Mouse (Mus musculus) intestine, embryonic 14.5 days (tissue): ENCODE measurements at regions not wholly inside any gene's neighbourhood (a gene's known extent, or its start where the extent isn't known, plus 50 kb on each side); places are given as distances from the start of the nearest gene placed in this dataset.

Experiments
- ATAC-seq: fragments of 200-750 bp; cut with Nextera tagmentation; replicated peaks from 2 replicates; pipeline ENCODE4 v1.8.0; 2017; ENCODE audit warnings: low read depth, moderate number of reproducible peaks, moderate TSS enrichment, moderate library complexity; ENCODE audit not compliant: low FRiP score, low TSS enrichment
- DNase-seq: peaks from one replicate; pipeline ENCODE4 v3.0.0-alpha.2; 2018; ENCODE audit warnings: low spot score
- H3K27ac ChIP-seq: fragments of 300-500 bp; sonication (generic); 2 replicates; pipeline ENCODE4 v1.5.1; 2014; ENCODE audit warnings: low read depth, mild to moderate bottlenecking, control low read depth
- H3K27me3 ChIP-seq: fragments of 300-500 bp; sonication (generic); replicated peaks from 2 replicates; pipeline ENCODE4 v1.6.1; 2014; ENCODE audit warnings: low read length, control low read depth; ENCODE audit not compliant: control insufficient read depth, insufficient read depth
- H3K36me3 ChIP-seq: fragments of 300-500 bp; sonication (generic); 2 replicates; pipeline ENCODE4 v1.6.1; 2014; ENCODE audit warnings: low read length, control low read depth; ENCODE audit not compliant: control insufficient read depth, insufficient read depth
- H3K4me1 ChIP-seq: fragments of 300-500 bp; sonication (generic); replicated peaks from 2 replicates; pipeline ENCODE4 v1.6.1; 2014; ENCODE audit warnings: low read length, control low read depth, mixed read lengths; ENCODE audit not compliant: control insufficient read depth, insufficient read depth
- H3K4me2 ChIP-seq: fragments of 300-500 bp; sonication (generic); 2 replicates; pipeline ENCODE4 v1.6.1; 2014; ENCODE audit warnings: low read length
- H3K4me3 ChIP-seq: fragments of 300-500 bp; sonication (generic); 2 replicates; pipeline ENCODE4 v1.5.1; 2014; ENCODE audit warnings: low read depth, low read length, control low read depth, mixed read lengths
- H3K9ac ChIP-seq: fragments of 300-500 bp; sonication (generic); 2 replicates; pipeline ENCODE4 v1.6.1; 2014; ENCODE audit warnings: mild to moderate bottlenecking, low read length
- H3K9me3 ChIP-seq: fragments of 300-500 bp; sonication (generic); 2 replicates; pipeline ENCODE4 v1.6.1; 2016; ENCODE audit warnings: low read length, control low read depth; ENCODE audit not compliant: control insufficient read depth
- WGBS: fragments of 180-500 bp; shearing (Covaris S2); extraction: QIAGEN DNeasy Blood & Tissue Kit; methylation state at CpG from one replicate; pipeline ENCODE4 v1.1.7; 2014; 5-methylcytosine and 5-hydroxymethylcytosine counted together

DNA sequence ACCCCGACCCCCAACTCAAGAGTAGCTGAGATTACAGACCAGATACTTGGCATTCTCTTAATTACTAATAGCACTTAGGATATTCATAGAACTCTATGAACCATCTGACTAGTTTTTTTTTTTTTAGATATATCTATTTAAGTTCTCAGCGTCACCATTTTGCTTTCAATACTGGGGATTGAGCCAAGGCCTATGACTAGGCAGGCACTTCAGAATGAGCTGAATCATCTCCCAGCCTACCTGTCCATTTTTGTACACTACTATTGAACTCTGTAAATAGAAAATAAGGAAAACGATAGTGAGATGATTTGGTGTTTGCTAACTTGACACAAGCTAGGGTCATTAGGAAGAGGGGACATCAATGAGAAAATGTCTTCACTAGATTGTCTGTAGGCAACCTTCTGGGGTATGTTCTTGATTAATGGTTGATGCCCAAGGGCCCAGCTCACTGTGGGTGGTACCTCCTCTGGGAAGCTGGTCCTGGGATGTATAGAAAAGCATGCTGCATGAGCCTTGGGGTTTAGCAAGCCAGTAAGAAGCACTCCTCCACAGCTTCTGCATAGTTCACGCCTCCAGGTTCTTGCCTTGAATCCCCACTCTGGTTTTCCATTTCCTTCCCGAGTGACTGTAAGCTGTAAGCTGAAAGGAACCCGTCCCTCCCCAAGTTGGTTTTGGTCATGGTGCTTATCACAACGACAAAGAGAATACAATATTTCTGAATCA is 603.5 kb upstream of the Arpp21 start:
- ATAC-seq, result no peak
- 81% methylated on average over 7 of the region's 7 CpGs for WGBS

DNA sequence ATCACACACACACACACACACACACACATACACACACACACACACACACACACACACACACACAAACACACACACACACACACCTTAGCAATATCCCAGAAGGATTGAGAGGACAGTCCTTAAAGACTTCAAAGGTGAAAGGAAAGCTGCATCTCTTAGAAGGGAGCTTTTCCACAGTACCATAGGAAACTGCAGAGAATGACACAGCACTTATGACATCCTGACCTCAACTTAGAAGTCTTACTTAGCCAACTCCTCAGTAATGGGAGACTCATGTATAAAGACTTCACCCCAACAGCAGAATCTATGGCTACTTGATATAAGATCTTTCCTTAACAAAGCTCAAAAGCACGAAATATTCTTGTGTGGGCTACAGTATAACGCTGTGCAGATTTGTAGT is 601.8 kb upstream of the Arpp21 start:
- ATAC-seq (no peak), DNase-seq (no peak)
- Histone ChIP-seq H3K4me2 (no peak overlapping the region), H3K4me1 (no peaks in the 10 kb centered on the region), H3K4me3 (no peak overlapping the region), H3K9ac (no peak overlapping the region), H3K36me3 (no peaks in the 10 kb centered on the region), H3K27me3 (no peaks in the 10 kb centered on the region), H3K27ac (no peak overlapping the region), H3K9me3 (no peaks in the 10 kb centered on the region)
- 88% methylated on average over 2 of the region's 2 CpGs for WGBS

More for the DNA sequence above, 603.5 kb upstream of the Arpp21 start:
- no peaks in the 10 kb centered on the region for H3K9me3 ChIP-seq
- H3K9ac ChIP-seq, result no peak overlapping the region
- no peak for DNase-seq
- no peak overlapping the region for H3K27ac ChIP-seq
- no peaks in the 10 kb centered on the region for H3K36me3 ChIP-seq
- no peaks in the 10 kb centered on the region for H3K27me3 ChIP-seq
- H3K4me3 ChIP-seq, result no peak overlapping the region
- H3K4me1 ChIP-seq, result no peaks in the 10 kb centered on the region
- H3K4me2 ChIP-seq, result no peak overlapping the region

DNA sequence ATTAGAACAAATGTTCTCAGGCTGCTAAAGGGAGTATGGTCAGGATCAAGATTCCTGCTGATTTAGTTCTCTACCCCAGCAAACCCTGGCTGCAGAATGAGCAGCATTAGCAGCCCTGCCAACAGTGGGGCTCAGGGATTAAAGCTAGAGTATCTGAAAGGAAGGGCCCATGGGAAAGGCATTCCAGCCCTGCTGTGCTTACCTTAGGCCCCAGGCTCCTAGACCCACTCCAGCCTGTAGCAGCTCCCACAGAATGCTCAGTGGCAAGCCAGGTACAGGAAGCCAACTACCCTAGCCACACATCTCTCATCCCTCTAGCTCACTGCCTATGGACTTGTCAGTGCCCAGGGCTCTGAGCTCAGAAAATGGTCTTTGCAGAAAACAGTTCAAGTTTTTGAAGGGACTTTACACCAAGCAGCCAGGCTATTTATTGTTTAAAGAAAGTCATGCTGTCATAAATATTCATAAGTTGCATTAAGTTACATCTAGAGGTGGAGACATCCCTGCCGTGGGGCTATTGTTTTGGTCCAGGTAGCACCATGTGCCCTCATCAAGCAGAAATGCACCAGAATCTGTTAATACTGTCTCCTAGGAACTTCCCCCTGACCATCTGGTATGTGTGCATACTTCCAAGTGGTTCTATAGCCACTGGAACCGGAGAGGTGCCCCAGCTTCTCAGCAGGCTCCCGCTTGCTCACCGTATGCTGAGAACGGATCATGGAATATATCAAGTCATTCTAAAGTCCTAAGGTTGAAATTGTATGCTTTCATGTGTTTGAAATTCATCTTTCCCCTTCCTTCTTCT is 598.9 kb upstream of the Arpp21 start:
- no peaks in the 10 kb centered on the region for H3K27me3 ChIP-seq
- DNase-seq, result no peak
- WGBS, result 83% methylated on average over 5 of the region's 5 CpGs
- H3K27ac ChIP-seq, result no peak overlapping the region
- H3K9me3 ChIP-seq, result no peaks in the 10 kb centered on the region
- no peak overlapping the region for H3K9ac ChIP-seq
- H3K36me3 ChIP-seq, result no peaks in the 10 kb centered on the region
- H3K4me1 ChIP-seq, result no peaks in the 10 kb centered on the region
- no peak for ATAC-seq
- no peak overlapping the region for H3K4me2 ChIP-seq
- H3K4me3 ChIP-seq, result no peak overlapping the region

DNA sequence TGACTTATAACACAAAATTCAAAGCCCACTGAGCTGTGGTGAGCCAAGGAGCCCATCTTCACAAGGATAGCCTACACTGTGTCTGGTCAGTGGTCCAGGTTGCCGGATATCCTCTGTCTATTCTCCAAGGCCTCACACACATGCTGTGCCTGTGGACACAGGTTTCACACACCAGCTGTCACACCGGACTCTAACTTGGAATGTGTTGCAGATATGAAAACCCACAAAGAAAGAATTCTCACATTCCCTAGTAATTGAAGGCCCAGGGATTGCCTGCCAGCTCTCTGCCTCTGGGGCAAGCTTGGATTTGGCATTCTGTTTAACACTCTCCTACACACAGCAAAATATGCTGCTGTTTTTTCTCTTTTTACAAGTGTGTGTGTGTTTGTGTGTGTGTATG is 595.4 kb upstream of the Arpp21 start:
- H3K4me1 ChIP-seq, result no peaks in the 10 kb centered on the region
- H3K9ac ChIP-seq, result no peak overlapping the region
- no peak overlapping the region for H3K4me2 ChIP-seq
- H3K4me3 ChIP-seq, result no peak overlapping the region
- no peak for DNase-seq
- no peak for ATAC-seq
- H3K9me3 ChIP-seq, result no peaks in the 10 kb centered on the region
- no peak overlapping the region for H3K27ac ChIP-seq
- 83% methylated on average over 2 of the region's 2 CpGs for WGBS
- H3K36me3 ChIP-seq, result no peaks in the 10 kb centered on the region
- H3K27me3 ChIP-seq, result no peaks in the 10 kb centered on the region

DNA sequence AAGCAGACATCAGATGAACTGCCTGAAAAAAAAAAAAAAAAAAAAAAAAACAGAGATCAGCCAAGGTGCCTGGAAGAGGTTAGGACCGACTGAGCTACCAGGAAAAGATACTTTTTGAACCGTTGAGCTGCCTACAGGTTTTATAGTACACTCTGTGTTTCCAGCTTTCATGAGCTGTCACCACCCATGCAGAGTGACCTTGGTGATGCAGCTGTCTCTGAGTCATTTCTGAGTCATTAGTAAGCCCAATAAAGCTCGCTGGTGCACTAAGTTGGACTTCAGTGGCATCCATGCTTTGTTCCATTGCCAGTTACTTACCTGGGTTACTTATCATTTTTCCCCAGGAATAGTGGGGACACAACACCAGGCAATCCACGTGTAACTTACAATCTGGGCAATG is 592.9 kb upstream of the Arpp21 start:
- ATAC-seq, result no peak
- H3K9ac ChIP-seq, result no peak overlapping the region
- no peak overlapping the region for H3K4me3 ChIP-seq
- no peaks in the 10 kb centered on the region for H3K4me1 ChIP-seq
- H3K9me3 ChIP-seq, result no peaks in the 10 kb centered on the region
- H3K36me3 ChIP-seq, result no peaks in the 10 kb centered on the region
- H3K27ac ChIP-seq, result no peak overlapping the region
- no peak overlapping the region for H3K4me2 ChIP-seq
- 77% methylated on average over 4 of the region's 4 CpGs for WGBS
- no peak for DNase-seq
- H3K27me3 ChIP-seq, result no peaks in the 10 kb centered on the region

DNA sequence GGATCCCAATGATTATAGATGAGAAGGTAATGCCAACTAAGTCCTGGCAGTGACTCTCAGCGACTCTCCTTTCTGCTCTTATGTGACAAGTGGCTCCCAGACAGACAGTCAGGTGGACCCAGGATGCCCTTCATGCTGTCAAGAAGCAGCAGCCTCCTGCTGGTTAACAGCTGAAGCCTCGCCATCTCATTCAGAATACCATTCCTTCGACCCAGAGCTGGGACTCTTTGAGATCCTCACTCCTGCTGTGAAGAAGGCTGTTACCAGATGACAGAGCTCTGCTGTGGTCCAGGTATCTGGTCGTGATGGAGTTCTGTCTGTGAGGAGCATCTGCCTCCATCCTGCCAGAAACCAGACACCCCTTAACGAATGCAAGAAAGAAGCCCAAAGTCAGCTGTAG is 590.9 kb upstream of the Arpp21 start:
- no peak overlapping the region for H3K9ac ChIP-seq
- ATAC-seq (no peak), DNase-seq (no peak)
- WGBS, result 34% methylated on average over 5 of the region's 5 CpGs
- no peaks in the 10 kb centered on the region for H3K36me3 ChIP-seq
- H3K9me3 ChIP-seq, result no peaks in the 10 kb centered on the region
- no peak overlapping the region for H3K4me3 ChIP-seq
- no peak overlapping the region for H3K27ac ChIP-seq
- H3K4me2 ChIP-seq, result no peak overlapping the region
- no peaks in the 10 kb centered on the region for H3K4me1 ChIP-seq
- H3K27me3 ChIP-seq, result no peaks in the 10 kb centered on the region

DNA sequence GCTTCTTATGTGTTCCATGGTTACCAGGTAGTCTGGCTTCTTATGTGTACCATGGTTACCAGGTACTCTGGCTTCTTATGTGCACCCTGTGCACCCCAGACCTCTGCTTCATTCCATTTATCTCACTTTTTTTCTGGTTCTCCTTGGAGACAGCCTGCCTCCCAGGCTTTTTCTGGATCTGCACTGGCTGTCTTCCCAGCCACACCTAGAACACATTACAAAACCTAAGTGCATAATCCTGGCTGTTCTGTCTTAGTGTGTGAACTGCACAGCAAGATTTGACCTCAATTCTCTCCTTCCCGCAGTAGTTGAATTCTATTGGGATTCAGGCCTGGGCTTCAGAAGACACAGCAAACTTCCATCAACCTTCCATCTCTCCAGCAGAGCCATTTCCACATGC is 586.2 kb upstream of the Arpp21 start:
- Histone ChIP-seq H3K4me1 (no peaks in the 10 kb centered on the region), H3K27me3 (no peaks in the 10 kb centered on the region), H3K36me3 (no peaks in the 10 kb centered on the region), H3K4me2 (no peak overlapping the region), H3K4me3 (no peak overlapping the region), H3K9ac (no peak overlapping the region), H3K27ac (no peak overlapping the region), H3K9me3 (no peaks in the 10 kb centered on the region)
- 91% methylated on average over 1 of the region's 1 CpGs for WGBS
- DNase-seq, result no peak
- no peak for ATAC-seq

DNA sequence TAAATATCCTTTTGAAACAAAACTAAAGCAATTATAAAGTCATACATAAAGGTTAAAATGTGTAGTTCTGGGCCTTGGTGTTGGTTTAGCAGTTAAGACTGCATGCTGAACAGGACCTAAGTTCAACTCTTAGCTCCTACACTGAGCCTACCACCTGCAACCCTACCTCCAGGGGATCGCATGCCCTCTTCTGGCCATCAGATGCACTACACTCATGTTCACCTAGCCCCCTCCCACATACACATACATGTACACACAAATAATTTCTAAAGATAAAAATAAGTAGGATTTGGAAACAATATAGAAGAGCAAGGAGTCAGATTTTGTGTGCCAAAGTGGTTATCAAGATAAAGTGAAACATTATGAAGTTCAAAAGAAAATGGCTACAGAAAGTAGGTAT is 576.2 kb upstream of the Arpp21 start:
- ATAC-seq, result no peak
- Histone ChIP-seq H3K27ac (no peak overlapping the region), H3K27me3 (no peaks in the 10 kb centered on the region), H3K9me3 (no peaks in the 10 kb centered on the region), H3K4me3 (no peak overlapping the region), H3K36me3 (no peaks in the 10 kb centered on the region), H3K4me2 (no peak overlapping the region), H3K9ac (no peak overlapping the region), H3K4me1 (no peaks in the 10 kb centered on the region)
- no peak for DNase-seq
- WGBS, result 56% methylated on average over 1 of the region's 1 CpGs
